Mouse (Mus musculus) spleen, postnatal 14 days (tissue): Measurements from ENCODE around the gene Ralgps2.

Experiments used
- DNase-seq, 2 experiments: peaks; one replicate each; pipeline ENCODE4 v3.0.0; 2021 to 2022; ENCODE audit warnings: low spot score in 2 of 2

The Ralgps2 gene

DNA sequence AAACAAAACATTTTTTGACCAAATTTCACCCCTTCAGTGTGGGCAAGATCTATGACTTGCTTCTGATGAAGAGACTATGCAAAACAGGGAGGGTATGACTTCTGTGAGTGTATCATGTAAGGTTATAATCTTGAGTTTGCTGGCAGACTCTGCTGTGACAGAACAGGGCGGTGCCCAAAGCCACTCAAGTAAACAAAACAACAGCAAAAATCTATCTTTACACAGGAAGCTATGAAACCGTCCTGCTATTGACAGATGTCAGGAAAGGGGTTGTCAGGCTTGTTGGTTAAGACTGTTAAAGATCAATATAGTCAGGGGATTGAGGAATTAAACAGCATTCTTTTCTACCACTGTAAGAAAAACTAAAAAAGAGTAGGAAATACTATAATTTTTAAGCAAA is 33.8 kb downstream of the Ralgps2 start:
- DNase-seq, result no peak

DNA sequence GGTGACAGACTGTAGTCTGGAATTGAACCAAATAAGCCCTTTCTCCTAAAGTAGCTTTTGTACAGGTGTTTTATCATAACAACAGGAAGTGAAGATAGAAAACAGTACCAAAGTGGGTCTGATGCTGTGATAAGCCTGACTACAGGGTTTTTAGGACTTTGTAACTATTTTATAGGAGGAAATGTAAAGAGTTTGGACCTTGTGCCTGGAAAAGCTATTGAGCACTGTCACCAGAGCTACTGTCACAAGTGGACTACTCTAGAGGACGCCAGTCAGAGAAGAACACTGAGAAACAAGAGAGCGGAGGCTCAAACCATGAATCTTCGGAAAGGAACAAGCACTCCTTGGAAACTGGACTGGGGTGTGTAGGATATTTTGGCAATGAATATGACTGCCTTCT is 35.5 kb downstream of the Ralgps2 start:
- no peak for DNase-seq

DNA sequence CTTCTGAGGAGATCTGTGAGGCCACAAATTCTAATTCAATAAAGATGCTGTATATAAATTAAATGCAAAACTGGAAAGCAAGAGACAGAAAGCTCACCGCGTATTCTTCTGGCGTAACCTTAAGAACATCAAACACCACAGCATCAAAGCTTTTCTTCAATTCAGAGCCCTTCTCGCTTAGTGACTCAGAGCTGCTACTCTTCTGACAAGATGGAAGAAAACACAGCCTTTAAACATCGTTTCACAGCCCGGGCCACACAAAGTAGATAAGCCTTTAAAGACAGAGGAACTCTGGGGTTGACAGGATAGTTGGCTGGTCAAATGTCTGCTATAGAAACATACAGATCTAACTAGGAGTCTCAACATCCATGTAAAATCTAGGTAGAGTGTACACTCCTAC is 37.7 kb downstream of the Ralgps2 start:
- DNase-seq, result no peak

DNA sequence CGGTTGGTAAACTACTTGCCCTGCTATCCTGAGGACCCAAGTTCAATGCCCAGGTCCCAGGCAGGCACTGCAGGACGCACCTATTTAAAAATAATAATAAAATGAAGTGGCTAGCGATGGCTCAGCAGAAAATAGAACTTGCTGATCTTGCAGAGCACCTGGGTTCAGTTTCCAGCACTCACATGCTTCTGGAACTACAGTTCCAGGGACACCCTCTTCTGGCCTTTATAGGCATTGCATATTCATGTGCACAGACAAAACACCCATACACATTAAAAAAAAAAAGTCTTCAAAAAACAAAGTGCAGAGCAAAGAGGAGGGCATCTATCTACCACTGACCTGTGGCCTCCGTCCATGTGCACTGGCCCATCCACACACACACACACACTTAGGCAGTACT is 47.9 kb downstream of the Ralgps2 start:
- DNase-seq, result no peak

DNA sequence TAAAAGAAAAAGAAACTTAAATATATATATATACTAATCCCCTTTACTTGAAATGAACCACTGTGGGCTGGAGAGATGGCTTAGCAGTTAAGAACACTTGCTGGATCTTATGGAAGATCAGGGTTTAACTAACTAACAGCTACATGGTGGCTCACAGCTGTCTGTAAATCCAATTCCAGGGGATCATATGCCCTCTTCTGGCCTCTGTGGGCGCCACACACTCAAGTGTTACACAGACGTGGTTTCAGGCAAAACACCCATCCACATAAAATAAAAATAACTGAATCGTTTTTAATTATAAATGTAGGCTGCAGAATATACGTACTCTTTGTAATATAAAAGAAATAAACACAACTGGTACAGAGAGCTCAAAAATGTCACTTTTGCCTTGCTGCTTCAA is 50.6 kb downstream of the Ralgps2 start:
- DNase-seq, result no peak

DNA sequence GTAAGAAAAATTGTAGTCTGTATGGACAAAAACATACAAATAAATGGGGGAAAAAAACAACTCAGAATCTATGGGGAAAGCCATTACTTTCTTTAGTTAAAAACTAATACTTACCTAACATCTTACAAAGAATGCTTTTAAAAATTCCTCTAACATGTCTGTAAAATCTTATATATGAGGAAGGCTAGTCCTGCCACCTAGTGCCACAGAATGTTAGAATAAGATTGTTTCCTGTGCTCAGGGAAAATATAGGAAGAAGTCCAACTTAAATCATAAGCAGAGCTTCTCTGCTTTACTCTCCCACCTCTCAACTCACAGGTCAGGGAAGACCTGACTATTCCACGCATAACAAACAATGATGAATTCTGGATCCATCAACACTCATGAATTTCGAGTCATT is 53.5 kb downstream of the Ralgps2 start:
- DNase-seq, result no peak

DNA sequence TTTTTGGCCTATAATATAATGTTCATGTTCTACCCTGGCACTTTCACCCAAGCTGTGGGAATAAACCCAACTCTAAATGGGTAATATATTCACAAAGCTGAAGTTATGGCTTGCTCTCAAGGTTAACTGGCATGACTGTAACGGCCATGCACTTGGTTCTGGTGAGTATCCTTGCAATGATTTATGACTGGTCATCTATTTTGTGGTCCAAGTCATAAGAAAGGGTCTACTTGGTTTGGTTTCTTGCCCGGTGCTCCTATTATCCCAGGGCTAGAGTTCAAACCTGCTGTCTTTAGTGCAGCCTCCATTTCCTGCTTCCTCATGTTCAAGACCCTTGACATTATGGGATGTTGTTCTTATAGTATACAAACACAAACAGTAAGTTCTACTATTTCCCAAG is 54.6 kb downstream of the Ralgps2 start:
- DNase-seq, result no peak

DNA sequence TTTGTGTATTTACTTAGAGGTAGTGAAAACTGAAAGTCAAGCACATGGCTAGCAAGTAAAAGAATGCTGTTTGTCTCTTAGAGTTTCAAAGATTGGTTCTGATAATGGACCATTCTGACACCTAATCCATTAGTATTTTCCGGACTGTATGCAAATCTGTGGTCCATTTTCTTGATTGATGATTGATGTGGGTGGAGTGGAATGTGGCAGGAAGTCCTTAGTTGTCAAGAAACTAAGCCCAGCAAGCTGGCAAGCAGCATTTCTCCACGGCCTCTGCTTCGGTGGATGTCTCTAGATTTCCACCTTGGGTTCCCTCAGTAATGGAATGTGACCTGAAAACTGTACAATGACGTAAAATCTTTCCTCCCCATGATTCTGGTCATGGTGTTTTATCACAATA is 68.8 kb downstream of the Ralgps2 start:
- no peak for DNase-seq

DNA sequence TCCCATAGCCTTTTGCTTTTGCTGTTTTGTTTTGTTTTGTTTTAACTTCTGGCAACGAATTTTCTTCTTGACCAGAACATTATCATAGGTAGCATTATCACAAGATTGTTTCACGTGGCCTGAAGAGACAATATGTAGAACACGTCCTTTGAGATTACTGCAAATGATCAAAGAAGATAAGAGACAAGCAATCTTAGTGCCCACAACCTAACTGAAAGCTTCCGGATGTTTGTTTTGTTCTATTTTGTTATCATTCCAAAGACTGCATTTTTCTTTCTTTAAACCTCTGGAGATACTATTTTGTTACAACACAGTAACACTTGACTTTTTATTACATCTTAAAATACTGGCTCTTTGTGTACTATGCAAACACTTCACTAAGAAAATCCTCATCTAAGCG is 69.4 kb downstream of the Ralgps2 start:
- DNase-seq, result no peak

DNA sequence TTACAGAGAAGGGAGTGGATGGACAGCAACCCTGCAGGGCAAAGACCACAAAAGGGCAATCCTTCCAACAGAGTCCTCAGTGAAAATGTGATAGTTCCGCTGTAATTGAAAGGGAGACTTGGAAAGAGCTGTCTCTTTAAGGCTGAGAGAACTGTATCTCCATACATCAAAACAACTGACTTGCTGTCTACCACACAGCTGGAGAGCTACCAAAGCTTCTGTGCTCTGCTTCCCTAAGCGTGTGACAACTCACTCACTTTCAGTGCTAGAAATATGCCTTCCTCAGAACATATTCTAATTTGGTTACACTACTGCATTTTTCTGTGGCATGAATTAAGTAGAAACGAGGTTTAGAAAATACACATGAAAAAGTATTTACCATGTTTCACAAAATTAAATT is 75.2 kb downstream of the Ralgps2 start:
- no peak for DNase-seq

DNA sequence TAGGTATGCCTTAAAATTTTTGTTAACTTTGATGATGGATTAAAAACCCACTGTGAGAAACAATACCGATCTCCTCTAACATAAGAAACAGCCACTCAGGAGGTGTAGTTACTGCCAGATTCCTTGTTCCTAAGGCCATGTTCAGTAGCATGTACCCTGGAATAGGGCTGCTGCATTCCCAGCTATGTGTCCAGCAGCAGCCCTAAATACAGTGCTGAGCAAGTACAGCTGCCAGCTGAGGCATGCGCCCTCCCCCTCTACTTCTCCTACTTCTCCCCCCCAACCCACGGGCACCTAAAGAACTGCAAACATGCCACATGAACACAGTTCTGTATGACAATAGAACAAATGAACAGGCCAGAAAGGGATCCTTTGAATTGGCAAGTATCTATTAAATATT is 75.7 kb downstream of the Ralgps2 start:
- no peak for DNase-seq

DNA sequence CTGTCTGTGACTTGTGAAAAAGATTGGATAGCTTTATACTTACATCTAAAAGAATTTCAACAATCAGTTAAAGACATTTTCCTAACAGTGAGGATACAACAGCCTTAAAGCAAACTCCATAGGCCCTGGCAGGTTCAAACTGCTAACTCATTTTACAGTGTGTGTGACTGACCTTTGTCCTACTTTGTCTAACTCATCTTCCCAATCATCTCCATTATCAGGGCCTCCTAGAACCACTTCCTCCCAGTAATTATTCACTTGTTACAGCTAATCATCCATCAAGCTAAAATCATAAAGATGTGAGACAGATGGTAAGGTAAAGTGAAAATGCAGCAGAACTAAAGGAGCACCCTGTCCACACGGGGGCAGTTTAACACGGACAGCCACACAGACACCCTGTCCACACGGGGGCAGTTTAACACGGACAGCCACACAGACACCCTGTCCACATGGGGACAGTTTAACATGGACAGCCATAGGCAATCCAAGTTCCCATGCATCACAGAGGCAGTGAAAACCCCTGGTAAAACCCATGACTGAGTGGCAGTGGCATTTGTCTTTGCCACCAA is 77.9 kb downstream of the Ralgps2 start:
- DNase-seq, result no peak

DNA sequence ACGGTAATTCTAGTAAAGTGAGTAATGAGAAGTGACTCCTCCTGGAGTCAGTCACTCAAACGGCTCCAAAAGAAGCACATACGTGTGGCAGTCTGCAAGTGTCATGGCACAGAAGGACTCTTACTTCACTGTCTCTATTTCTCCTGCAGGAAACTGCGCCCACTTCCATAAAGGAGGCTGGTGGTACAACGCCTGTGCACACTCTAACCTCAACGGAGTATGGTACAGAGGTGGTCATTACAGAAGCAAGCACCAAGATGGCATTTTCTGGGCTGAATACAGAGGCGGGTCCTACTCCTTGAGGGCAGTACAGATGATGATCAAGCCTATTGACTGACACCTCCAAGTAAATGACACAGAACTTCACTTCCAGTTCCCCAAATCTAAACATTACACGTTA is 79.2 kb downstream of the Ralgps2 start:
- DNase-seq, result no peak

DNA sequence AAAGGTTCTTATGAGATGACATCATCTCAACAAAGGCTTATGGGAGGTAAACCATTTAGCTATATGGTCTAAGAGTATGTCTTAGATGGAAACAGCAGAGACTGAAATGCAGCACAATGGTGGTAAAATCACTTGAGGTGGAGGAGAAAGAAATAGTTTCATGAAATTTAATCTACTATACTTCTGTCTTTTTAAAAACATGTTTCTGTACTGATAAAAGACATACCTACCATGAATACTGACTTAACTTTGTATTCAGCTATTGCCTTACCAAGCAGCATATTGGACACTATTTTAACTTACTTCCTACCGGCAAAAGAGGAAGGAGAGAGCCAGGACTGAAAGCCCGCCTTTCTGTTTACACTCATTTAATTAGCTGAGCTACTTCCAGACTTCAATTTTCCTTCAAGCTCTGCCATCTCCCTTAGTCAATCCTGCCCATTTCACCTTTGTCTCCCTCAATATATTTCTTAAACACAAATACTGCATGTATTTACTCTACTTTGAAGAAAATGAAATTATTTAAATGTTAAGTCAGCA is 79.6 kb downstream of the Ralgps2 start:
- no peak for DNase-seq

DNA sequence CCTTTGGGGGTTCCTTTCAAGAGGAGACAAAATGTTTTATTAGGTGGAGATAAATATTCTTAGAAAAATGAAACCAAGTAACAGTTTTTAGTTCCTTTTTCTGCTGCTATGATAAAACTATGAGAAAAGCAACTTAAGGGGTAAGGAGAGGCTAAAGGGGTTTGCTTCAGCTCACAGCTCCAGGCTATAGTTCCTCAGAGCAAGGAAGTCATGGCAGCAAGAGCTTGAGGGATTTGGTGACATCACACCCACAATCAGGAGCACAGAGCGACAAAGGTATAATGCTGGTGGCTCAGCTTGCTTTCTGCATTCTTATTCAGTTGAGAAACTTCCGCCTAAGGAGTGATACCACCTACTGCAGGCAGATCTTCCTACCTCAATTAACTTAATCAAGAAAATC is 80.3 kb downstream of the Ralgps2 start:
- DNase-seq, result no peak

DNA sequence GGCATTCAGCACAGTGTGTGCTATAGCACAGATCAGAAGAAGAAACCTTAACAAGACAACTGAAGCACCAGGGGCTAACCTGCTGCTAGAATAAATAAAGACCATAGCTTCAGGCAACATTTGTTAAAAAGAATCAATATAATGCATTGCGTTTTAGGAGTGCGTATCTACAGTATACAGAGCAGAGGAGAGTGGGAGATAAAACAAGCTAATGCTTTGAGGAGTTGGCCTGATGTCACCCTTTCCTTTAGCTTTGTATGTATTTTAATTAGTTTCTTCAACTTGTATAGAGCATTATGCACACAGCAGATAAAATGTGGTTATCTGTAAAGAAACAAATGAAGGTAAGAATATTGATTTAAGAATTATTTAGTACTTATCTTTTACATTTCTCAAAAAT is 82.8 kb downstream of the Ralgps2 start:
- DNase-seq, result no peak

DNA sequence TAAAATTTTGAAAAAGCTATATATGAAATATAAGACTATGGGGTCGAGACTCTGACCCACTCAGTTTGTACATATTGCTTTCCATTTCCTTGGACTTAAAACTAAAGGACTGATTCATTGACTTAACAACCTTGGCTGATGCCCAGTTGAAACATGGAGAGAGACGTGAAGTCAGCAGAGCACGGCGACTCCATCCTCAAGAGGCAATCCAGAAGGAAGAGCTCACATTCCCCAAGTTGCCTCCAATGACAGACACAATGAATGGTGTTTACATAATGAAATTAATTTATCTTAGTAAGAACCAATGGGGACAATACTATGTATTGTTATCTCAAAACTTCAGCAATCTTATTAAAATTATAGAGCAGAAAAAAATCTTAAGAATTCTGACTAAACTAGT is 84.9 kb downstream of the Ralgps2 start:
- no peak for DNase-seq

DNA sequence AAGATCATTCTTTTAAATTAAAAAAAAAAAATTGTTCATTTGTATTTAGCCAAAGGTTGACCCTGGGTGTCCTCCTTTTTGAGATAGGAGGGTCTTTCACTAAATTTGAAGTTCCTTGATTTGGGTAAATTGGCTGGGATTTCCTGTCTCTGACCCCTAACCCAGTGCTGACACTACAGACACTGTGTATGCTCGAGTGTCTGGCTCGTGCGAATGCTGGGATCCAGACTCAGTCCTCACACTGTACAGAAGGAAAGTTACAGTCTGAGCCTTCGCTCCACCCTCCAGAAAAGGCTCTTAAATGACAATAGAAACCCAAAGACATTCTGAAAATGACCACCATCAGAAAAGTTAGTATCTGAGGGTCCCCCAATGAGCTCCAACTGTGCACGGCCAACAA is 86.6 kb downstream of the Ralgps2 start:
- no peak for DNase-seq

DNA sequence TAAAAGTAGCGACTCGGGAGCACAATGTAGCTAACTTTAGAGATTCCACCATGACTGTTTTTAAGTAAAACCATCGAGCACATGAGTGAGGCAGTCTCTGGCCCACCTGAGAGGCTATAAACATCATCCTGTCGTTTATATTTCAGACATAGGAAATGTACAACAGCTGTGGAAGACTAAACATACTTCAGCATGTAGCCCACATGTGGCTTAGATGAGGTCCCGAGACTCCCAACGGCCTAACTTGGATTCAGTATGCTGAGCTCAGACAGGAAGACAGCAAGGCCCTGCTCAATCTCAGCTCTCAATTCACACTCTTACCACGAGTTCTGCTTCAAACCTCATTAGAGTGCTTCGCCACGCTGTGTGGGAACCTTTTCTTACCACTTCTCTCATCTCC is 87.0 kb downstream of the Ralgps2 start:
- no peak for DNase-seq

DNA sequence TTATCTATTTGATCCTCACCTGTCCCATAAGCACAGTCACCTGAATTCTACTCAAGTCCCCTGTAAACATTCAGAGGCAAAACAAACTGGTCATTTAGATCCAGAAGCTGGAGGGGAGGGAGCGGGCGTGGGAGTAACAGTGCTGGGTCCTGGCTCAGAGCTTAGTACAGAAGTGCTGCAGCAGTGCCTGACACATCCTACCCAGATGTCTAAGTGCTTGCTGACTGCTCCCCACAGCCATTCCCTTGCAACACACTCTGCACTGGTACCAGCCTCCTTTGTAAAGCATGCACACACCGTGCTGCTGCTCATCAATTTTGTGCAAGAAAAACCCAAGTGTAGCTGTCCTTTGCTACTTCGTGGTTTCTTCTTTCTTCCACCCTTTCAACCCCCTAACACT is 92.3 kb downstream of the Ralgps2 start:
- DNase-seq, result no peak

DNA sequence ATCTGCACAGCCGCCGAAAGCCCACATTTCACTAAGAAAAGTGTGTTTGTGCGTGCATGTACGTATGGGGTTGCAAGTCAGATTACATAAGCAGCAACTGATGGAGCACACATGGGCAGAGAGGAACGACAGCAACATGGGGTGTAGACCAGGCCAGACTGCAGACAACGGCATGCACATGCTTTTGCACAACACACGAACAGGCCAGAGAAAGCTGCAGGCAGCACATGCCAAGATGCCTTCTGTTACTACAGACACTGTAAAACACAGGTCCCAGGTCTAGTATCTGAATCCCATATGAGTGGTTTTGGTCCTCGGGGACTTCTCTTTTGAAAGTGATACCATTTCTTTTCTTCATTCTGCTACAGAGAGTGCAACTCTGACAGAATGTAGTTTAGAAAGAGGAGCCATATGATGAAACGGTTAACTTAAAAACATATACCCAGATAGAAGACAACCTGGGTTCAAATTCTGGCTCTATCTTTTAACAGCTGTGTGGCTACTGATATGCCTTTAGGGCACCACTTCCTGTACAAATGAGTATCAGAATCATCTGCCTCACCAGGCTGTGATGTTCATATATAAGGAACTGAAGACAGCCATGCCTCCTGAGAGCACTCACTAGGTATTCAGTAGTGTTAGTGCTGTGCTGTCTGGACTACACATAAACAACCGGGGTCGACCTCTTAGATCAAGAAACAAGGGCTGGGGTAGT is 97.6 kb downstream of the Ralgps2 start:
- no peak for DNase-seq

DNA sequence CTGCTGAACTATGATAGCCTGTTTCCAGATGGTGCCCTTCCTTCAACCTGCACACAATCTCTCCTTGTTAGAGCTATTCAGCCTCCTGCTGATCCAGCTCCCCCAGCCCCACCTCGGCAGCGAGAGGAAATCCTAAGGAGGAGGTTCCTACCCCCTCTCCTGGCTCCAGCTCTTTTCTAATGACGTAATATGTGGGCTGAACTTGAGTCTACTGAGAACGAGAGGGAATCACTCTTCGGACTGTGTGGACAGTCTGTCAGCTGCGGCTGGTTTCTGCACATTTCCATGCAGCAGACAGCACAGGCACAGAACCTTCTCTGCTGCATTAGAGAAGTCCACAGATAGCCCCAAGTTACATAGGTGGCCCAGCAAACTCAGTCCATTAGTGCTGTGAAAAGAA is 100.7 kb downstream of the Ralgps2 start:
- DNase-seq, result no peak

DNA sequence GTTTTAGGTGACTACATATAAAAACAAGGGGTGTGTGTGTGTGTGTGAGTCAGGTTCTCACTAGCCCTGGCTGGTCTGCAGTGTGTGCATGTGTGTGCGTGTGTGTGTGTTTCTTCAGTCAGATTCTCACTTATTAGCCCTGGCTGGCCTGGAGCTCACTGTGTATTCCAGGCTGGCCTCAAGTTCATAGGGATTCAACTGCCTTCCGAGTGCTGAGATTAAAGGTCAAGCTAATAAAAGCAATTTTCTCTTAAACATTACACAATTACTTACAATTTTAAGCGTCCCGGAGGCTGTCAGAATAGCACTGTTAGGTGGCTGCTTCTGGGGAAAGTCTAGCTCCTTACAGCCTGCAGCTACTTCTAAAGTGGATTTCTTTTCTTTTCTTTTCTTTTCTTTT is 101.2 kb downstream of the Ralgps2 start, which contains the start of gene Angptl1:
Angptl1 (plus strand) TSS at position 386 of the 400 bp plus-strand sequence.
- DNase-seq, result no peak

DNA sequence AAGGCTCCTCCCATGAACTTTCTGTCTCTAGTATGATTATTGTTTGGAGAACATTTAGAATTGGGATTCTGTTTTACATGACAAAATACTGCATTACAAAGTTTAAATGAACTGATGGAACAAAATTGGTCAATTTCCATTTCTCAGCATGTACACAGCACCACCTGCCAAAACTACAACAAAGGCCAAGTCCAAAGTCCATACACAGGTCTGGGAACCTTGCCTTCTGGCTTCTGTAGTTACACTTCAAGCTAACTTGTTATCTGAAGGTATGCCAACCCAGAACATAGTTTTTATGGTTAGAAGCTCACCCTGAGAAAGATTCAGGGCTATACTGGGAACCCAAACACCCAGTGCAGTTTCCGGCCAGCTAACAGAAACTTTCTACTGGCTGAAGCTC is 120.2 kb downstream of the Ralgps2 start:
- no peak for DNase-seq
